Mouse (Mus musculus): ENCODE measurements at regions not wholly inside any gene's neighbourhood (a gene's known extent, or its start where the extent isn't known, plus 50 kb on each side); places are given as distances from the start of the nearest gene placed in this dataset.
A peak's percentile ranks its signal among the peaks of the same experiment; 100 is the strongest.

- no peak for DNase-seq
Measured at GRCm38 (mm10) chr16:91156506-91156905, 61.6 kb upstream of the 4932438H23Rik start.

GRCm38 (mm10) chr16:91160679-91161078, 64.6 kb upstream of the Olig2 start:
- peak; percentile 24 for DNase-seq

- no peak for DNase-seq
Measured at GRCm38 (mm10) chr16:91161616-91162015, 63.6 kb upstream of the Olig2 start.

- DNase-seq: no peak
Measured at GRCm38 (mm10) chr16:91162381-91162780, 62.9 kb upstream of the Olig2 start.

GRCm38 (mm10) chr16:91165906-91166305, 59.4 kb upstream of the Olig2 start:
- DNase-seq: no peak

- DNase-seq: peak; percentile 49
Measured at GRCm38 (mm10) chr16:91166866-91167265, 58.4 kb upstream of the Olig2 start.

GRCm38 (mm10) chr16:91168398-91168797, 56.9 kb upstream of the Olig2 start:
- no peak for DNase-seq

- DNase-seq: no peak
Measured at GRCm38 (mm10) chr16:91169829-91170228, 55.4 kb upstream of the Olig2 start.

GRCm38 (mm10) chr16:91171911-91172440, 53.3 kb upstream of the Olig2 start:
- DNase-seq: no peak

GRCm38 (mm10) chr16:91172510-91172909, 52.7 kb upstream of the Olig2 start:
- DNase-seq: no peak

- DNase-seq: no peak
Measured at GRCm38 (mm10) chr16:91173241-91173640, 52.0 kb upstream of the Olig2 start.

- no peak for DNase-seq
Measured at GRCm38 (mm10) chr16:91173870-91174278, 51.4 kb upstream of the Olig2 start.

GRCm38 (mm10) chr16:91174401-91174800, 50.9 kb upstream of the Olig2 start:
- no peak for DNase-seq
